ENCODE assay signal across 23 mouse cellular contexts in the genomic region with DNA sequence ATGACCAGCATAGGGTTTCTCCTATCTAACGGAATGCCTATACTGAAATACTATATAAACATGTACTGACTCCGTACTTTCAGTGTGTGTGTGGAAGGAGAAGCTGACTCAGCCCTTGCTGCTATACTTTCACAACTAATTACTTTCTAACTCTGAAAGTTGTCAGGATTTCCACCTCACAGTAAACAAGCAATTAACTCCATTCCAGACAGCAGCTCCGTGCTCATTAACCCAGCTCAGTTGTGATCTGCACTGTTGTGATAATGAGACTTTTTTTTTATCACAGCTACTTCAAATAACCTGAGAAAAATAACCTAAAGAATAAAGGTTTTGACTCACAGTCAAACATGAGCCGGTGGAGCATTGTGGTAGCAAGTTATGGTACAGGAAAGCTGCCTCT. TPM values are rescaled to one million over a fixed set of nuclear protein-coding genes. Genes with fewer than 3 reads are reported as not detected.
A peak's percentile ranks its signal among the peaks of the same experiment; 100 is the strongest.
DNase-seq lines count a peak whose midpoint lies in the region; ATAC-seq and TF ChIP-seq lines count a peak whose summit lies in the region.
"Had no signal": no experiment of that assay in that cellular context is flagged by ENCODE, and none has a peak within 500 bp of the region (broad histone marks: within the 10 kb centered on the region; RNA-seq: fewer than 3 reads in every experiment).

No protein-coding gene starts in this region.

- H3K9me3 ChIP-seq in hindbrain, embryonic 16.5 days (ENCODE audit: control insufficient read depth, low read length) = no peaks in the 10 kb centered on the region
- no peaks in the 10 kb centered on the region for H3K9me3 ChIP-seq in hindbrain, embryonic 12.5 days (replicated peaks)
- no peaks in the 10 kb centered on the region for H3K9me3 ChIP-seq in forebrain, embryonic 13.5 days (replicated peaks)
- H3K9me3 ChIP-seq in forebrain, embryonic 16.5 days (ENCODE audit: control insufficient read depth, low read length) = no peaks in the 10 kb centered on the region
- H3K9me3 ChIP-seq: heart, embryonic 10.5 days; hindbrain, embryonic 13.5 days had no signal

- H3K4me1 ChIP-seq in hindbrain, embryonic 16.5 days (ENCODE audit: control insufficient read depth, insufficient read depth, low read depth, low read length) = no peaks in the 10 kb centered on the region
- no peaks in the 10 kb centered on the region for H3K4me1 ChIP-seq in hindbrain, embryonic 12.5 days
- peaks cover 19% of the 10 kb centered on the region for H3K4me1 ChIP-seq in forebrain, embryonic 13.5 days
- H3K4me1 ChIP-seq in forebrain, embryonic 16.5 days (replicated peaks; ENCODE audit: control insufficient read depth, insufficient read depth, low read length) = peaks cover 16% of the 10 kb centered on the region; the same call in 1 of the 2 replicates
- no peaks in the 10 kb centered on the region for H3K4me1 ChIP-seq in thymus, adult 2 months (replicated peaks; ENCODE audit: control insufficient read depth, insufficient read depth, low read length)
- H3K4me1 ChIP-seq: heart, embryonic 10.5 days; hindbrain, embryonic 13.5 days had no signal

- no peak for TF ChIP-seq POLR2A in thymus, adult 2 months (IDR thresholded peaks at IDR 0.05; ENCODE audit: control insufficient read depth, extremely low read depth, insufficient read depth, low read length, poor library complexity)

- no peak for TF ChIP-seq CTCF in thymus, adult 2 months (IDR thresholded peaks at IDR 0.05; ENCODE audit: borderline replicate concordance, control insufficient read depth, extremely low read depth, insufficient read depth, low read length, poor library complexity)

- no peak overlapping the region for H3K4me2 ChIP-seq in hindbrain, embryonic 16.5 days (ENCODE audit: low read length)
- H3K4me2 ChIP-seq in hindbrain, embryonic 12.5 days (replicated peaks) = no peak overlapping the region
- no peak overlapping the region for H3K4me2 ChIP-seq in forebrain, embryonic 13.5 days
- H3K4me2 ChIP-seq in forebrain, embryonic 16.5 days (ENCODE audit: low read length) = no peak overlapping the region
- H3K4me2 ChIP-seq: hindbrain, embryonic 13.5 days had no signal

- ATAC-seq in hindbrain, embryonic 16.5 days = 0 out of 2 replicates have a peak, but pooled peaks have one; percentile 45
- ATAC-seq in hindbrain, embryonic 12.5 days (ENCODE audit: low FRiP score) = no peak
- peak; percentile 78 for ATAC-seq in forebrain, embryonic 13.5 days
- ATAC-seq in forebrain, embryonic 16.5 days = peak; percentile 76
- ATAC-seq: CD4-positive, CD25-positive, alpha-beta regulatory T cell, adult 4 months; hindbrain, postnatal 0 days; inflammation-experienced regulatory T-cells, adult 6 months; intestine, embryonic 16.5 days had no signal

- peak; percentile 53 for DNase-seq in brain, adult 2 months (ENCODE audit: low read depth, low spot score)
- DNase-seq in ovary, postnatal 36 days (ENCODE audit: low spot score) = no peak
- no peak for DNase-seq in thymus, postnatal 36 days
- no peak for DNase-seq in thymus, adult 2 months
- DNase-seq: adrenal gland, adult 2 months; adrenal gland, postnatal 14 days; cerebellum, adult 18-20 months; cerebellum, adult 9-10 months; cerebellum, postnatal 14 days; gastrocnemius, postnatal 10 days; gastrocnemius, postnatal 36 days; heart, adult 2 months; kidney, adult 18-20 months had no signal

- no peaks in the 10 kb centered on the region for H3K27me3 ChIP-seq in hindbrain, embryonic 16.5 days (replicated peaks; ENCODE audit: control insufficient read depth, insufficient read depth, low read length)
- H3K27me3 ChIP-seq in hindbrain, embryonic 12.5 days = no peaks in the 10 kb centered on the region
- H3K27me3 ChIP-seq in forebrain, embryonic 13.5 days = 0 out of 2 replicates have a peak, but pooled peaks cover 3% of the 10 kb centered on the region
- no peaks in the 10 kb centered on the region for H3K27me3 ChIP-seq in forebrain, embryonic 16.5 days (replicated peaks; ENCODE audit: control insufficient read depth, insufficient read depth, low read length)
- H3K27me3 ChIP-seq in thymus, adult 2 months (ENCODE audit: control insufficient read depth, insufficient read depth, low read length) = no peaks in the 10 kb centered on the region
- H3K27me3 ChIP-seq: hindbrain, embryonic 13.5 days had no signal

- no peak overlapping the region for H3K27ac ChIP-seq in hindbrain, embryonic 16.5 days (ENCODE audit: low read depth, low read length)
- H3K27ac ChIP-seq in hindbrain, embryonic 12.5 days = no peak overlapping the region
- H3K27ac ChIP-seq in forebrain, embryonic 13.5 days = no peak overlapping the region
- no peak overlapping the region for H3K27ac ChIP-seq in forebrain, embryonic 16.5 days (ENCODE audit: low read length)
- H3K27ac ChIP-seq in thymus, adult 2 months (ENCODE audit: control insufficient read depth, insufficient read depth, low read length) = no peak overlapping the region
- H3K27ac ChIP-seq: heart, adult 2 months; heart, embryonic 10.5 days; hindbrain, embryonic 13.5 days; hindbrain, postnatal 0 days had no signal

- H3K36me3 ChIP-seq in hindbrain, embryonic 16.5 days (ENCODE audit: control insufficient read depth, insufficient read depth, low read length) = peaks cover 20% of the 10 kb centered on the region
- H3K36me3 ChIP-seq in hindbrain, embryonic 12.5 days = peaks cover 4% of the 10 kb centered on the region; the same call in 1 of the 2 replicates
- peaks cover 8% of the 10 kb centered on the region; the same call in 1 of the 2 replicates for H3K36me3 ChIP-seq in forebrain, embryonic 13.5 days (ENCODE audit: poor library complexity, severe bottlenecking)
- peaks cover 4% of the 10 kb centered on the region; the same call in 1 of the 2 replicates for H3K36me3 ChIP-seq in forebrain, embryonic 16.5 days (ENCODE audit: control insufficient read depth, insufficient read depth)
- H3K36me3 ChIP-seq in thymus, adult 2 months (ENCODE audit: control insufficient read depth, insufficient read depth, low read length) = peaks cover 71% of the 10 kb centered on the region

- 81% methylated on average over 4 of the region's 4 CpGs for WGBS in hindbrain, embryonic 16.5 days
- 89% methylated on average over 4 of the region's 4 CpGs for WGBS in hindbrain, embryonic 12.5 days
- 32% methylated on average over 4 of the region's 4 CpGs for WGBS in forebrain, embryonic 13.5 days
- 31% methylated on average over 4 of the region's 4 CpGs for WGBS in forebrain, embryonic 16.5 days
- 96% methylated on average over 4 of the region's 4 CpGs for WGBS in thymus, adult 2 months

- H3K9ac ChIP-seq in hindbrain, embryonic 16.5 days (ENCODE audit: low read depth, low read length) = no peak overlapping the region
- no peak overlapping the region for H3K9ac ChIP-seq in hindbrain, embryonic 12.5 days
- H3K9ac ChIP-seq in forebrain, embryonic 13.5 days = no peak overlapping the region
- H3K9ac ChIP-seq in forebrain, embryonic 16.5 days (replicated peaks; ENCODE audit: low read depth, low read length) = no peak overlapping the region
- H3K9ac ChIP-seq: hindbrain, embryonic 13.5 days had no signal

- no peak overlapping the region for H3K4me3 ChIP-seq in hindbrain, embryonic 16.5 days (ENCODE audit: low read length)
- no peak overlapping the region for H3K4me3 ChIP-seq in hindbrain, embryonic 12.5 days
- no peak overlapping the region for H3K4me3 ChIP-seq in forebrain, embryonic 13.5 days
- no peak overlapping the region for H3K4me3 ChIP-seq in forebrain, embryonic 16.5 days (replicated peaks; ENCODE audit: low read length)
- no peak overlapping the region for H3K4me3 ChIP-seq in thymus, adult 2 months (ENCODE audit: control insufficient read depth, insufficient read depth, low read length)
- H3K4me3 ChIP-seq: heart, adult 2 months; heart, embryonic 10.5 days; hindbrain, embryonic 13.5 days had no signal

RNA-seq across cellular contexts. Expression of a gene that starts 11.9 kb away (rescaled TPM):
- polyA plus RNA-seq in hindbrain, embryonic 16.5 days (2015; fragmentation: Nextera tagmentation; extraction: Ambion mirVana) = 412 and 507 TPM in 2 replicates
- 69.8 and 81.1 TPM in 2 replicates for polyA plus RNA-seq in hindbrain, embryonic 12.5 days (2016; fragmentation: Nextera tagmentation; extraction: Ambion mirVana)
- polyA plus RNA-seq in forebrain, embryonic 13.5 days (2015; fragmentation: Nextera tagmentation; extraction: Ambion mirVana) = 49.1 and 52.6 TPM in 2 replicates
- 82.8 and 111 TPM in 2 replicates for polyA plus RNA-seq in forebrain, embryonic 16.5 days (2015; fragmentation: Nextera tagmentation; extraction: Ambion mirVana)
- 0.09 TPM in 1 of 2 replicates, not detected in the other for polyA plus RNA-seq in thymus, adult 2 months (2012; rRNA removed)
- polyA plus RNA-seq: CD4-positive, CD25-positive, alpha-beta regulatory T cell, adult 4 months had no signal

Comparison
In these comparisons a context has a peak if more than half of its experiments do, and no peak if none do; other contexts are left out.
1. RNA of a gene that starts 11.9 kb away (polyA plus RNA-seq): 412 to 507 TPM in hindbrain, embryonic 16.5 days, 82.8 to 111 TPM in forebrain, embryonic 16.5 days, 69.8 to 81.1 TPM in hindbrain, embryonic 12.5 days and 49.1 to 52.6 TPM in forebrain, embryonic 13.5 days; 0.09 TPM in thymus, adult 2 months; every median in the first group is over 10 times any median in the second.